Mouse (Mus musculus) v-Abl transformed pro-B cells (cell line): ENCODE results near the gene Ush2a.

Experiments used
- in situ Hi-C, 2 experiments: fragments of 400-800 bp; cut with MboI; formaldehyde crosslinking; loops; one replicate each; pipeline ENCODE4 v1.15.1; 2025; ENCODE audit not compliant: unreplicated experiment in 2 of 2

Gene Ush2a

GRCm38 (mm10) chr1:188854240-188854639, 592.4 kb downstream of the Ush2a start:
- in situ Hi-C loops = no loop called here

GRCm38 (mm10) chr1:188855034-188855433, 593.2 kb downstream of the Ush2a start:
- in situ Hi-C loops = no loop called here

GRCm38 (mm10) chr1:188859718-188860117, 597.9 kb downstream of the Ush2a start:
- in situ Hi-C loops = no loop called here

GRCm38 (mm10) chr1:188865881-188866280, 604.1 kb downstream of the Ush2a start:
- in situ Hi-C loops = no loop called here

DNA sequence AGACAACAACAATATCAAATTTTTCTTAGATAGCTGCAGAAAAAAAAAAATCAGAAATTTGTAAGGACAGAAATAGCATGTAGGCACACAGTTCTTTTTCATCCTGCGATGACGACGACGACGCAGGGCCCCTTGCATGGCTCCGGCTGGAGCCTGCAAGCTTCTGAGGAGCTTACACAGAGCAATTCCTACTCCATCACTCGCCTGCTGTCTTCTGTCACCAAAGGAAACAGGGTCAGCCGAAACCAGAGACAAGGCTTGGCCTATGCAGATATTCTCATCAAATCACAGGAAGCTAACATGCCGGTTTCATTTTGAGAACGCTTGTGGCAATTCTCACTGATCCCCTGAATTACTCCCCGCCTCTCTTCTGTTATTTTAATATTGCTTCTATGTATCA, 604.7 kb downstream of the Ush2a start:
- in situ Hi-C loops = no loop called here

- in situ Hi-C loops = no loop called here
Measured at GRCm38 (mm10) chr1:188878531-188879055, 616.8 kb downstream of the Ush2a start.

- in situ Hi-C loops = no loop called here
Measured at GRCm38 (mm10) chr1:188896906-188897551, 635.2 kb downstream of the Ush2a start.

GRCm38 (mm10) chr1:188904091-188904490, 642.3 kb downstream of the Ush2a start:
- in situ Hi-C loops = no loop called here

DNA sequence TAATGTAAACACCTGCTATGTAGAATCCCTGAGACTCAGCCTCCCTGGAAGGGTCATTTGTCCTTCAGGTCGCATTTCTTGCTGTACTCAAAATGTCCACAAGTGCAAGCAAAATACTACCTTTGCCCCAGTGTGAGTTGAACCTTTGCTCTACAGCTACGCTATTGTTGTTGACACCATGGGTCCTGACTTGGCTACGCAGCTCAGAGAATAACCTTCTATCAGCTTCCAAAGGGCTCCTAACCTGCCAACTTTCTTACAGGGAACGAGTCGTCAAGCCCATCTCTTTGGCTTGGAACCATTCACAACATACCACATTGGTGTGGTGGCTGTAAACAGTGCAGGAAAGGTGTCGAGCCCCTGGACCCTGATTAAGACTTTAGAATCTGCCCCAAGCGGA, 644.4 kb downstream of the Ush2a start:
- in situ Hi-C loops = no loop called here

DNA sequence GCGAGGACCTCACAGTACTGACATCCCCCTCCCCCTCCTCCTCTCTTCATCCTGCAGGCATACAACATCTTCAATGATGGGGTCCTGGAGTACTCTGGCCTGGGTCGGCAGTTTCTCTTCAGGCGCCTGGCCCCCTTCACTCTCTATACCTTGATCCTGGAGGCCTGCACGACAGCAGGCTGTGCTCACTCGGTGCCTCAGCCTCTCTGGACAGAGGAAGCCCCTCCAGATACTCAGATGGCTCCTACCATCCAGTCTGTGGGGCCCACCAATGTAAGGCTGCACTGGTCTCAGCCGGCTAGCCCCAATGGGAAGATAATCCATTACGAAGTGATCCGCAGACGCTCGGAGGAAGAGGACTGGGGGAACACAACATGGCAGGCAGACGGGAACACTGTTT, 648.8 kb downstream of the Ush2a start:
- in situ Hi-C loops = no loop called here

DNA sequence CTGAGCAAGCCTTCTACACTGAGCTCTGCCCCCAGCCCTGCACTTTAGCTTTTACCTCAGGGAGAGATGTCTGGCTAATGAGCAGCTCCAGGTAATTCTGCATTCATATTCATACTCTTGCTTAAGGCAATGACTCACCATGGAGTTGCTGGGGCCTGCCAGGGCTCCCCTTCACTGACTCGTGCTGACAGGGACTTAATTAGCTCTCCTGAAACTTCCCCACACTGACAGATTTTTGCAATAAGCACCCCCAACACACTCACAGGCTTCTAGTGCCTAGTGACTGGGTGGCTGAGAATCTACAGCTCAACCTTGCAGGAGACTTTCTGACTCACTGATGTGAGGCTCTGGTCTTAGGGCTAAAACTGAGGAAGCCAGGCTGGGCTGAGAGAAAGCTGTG, 658.1 kb downstream of the Ush2a start:
- in situ Hi-C loops = no loop called here

- in situ Hi-C loops = no loop called here
Measured at GRCm38 (mm10) chr1:188937246-188937780, 675.5 kb downstream of the Ush2a start.

DNA sequence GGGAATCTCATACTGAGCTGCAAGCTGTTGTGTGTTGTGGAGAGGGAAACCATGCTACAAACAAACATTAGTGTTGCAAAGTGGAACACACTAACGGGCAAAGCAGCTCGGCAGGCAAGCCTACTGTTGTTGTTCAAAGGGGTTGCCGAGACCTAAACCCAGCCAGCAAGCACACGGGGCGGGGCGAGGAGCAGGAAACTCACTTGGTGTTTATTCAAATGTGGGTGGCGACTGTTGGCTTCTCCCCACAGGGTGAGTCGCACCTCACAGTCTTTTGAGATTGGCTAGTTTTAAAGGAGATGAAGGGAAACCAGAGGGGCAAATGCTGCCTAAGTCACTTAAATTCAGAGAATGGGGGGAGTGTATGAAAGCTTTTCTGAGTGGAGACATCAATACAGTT, 683.5 kb downstream of the Ush2a start:
- in situ Hi-C loops = no loop called here

GRCm38 (mm10) chr1:188946849-188947248, 685.0 kb downstream of the Ush2a start:
- in situ Hi-C loops = no loop called here

GRCm38 (mm10) chr1:188947794-188948193, 686.0 kb downstream of the Ush2a start:
- in situ Hi-C loops = no loop called here

DNA sequence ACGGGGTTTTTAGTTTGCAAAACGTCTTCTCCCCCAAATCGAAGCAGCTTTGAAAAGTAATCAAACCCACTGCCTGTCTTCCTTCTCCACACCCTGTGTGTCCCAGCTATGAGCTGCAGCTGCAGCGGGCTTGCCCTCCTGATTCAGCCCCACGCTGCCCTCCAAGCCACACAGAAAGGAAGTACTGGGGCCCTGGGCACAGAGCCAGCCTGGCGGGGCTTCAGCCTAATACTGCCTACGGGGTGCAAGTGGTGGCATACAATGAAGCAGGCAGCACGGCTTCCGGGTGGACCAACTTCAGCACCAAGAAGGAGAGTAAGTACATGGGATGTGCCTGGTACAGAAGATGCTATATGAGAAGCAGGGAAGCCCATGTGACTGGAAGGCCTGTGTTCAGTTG, 686.5 kb downstream of the Ush2a start:
- in situ Hi-C loops = no loop called here

- in situ Hi-C loops = loop anchor here in 1 of 2 experiments (25.0 kb wide), 1 partner anchor 1814 kb away; no protein-coding TSS in a partner anchor
Measured at GRCm38 (mm10) chr1:188951091-188951490, 689.3 kb downstream of the Ush2a start.

DNA sequence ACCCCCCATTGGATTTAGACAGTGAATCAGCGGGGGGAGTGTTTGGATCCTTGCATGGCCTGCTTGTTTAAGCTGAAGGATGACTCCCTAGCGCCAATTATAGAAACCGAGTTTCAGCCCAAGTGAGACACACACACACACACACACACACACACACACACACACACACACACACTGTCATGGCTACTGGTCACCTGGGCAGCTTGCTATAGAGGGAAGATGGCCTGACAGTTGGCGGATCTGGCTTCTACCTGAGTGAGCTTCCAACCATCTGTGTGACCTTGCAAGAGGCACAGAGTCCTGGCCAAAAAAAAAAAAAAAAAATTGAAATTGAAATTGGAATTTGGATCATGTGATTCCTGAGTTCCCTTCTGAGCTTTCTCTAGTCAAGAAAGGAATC, 690.7 kb downstream of the Ush2a start:
- in situ Hi-C loops = loop anchor here in 1 of 2 experiments (25.0 kb wide), 1 partner anchor 1815 kb away; no protein-coding TSS in a partner anchor

GRCm38 (mm10) chr1:188973078-188973477, 711.3 kb downstream of the Ush2a start:
- in situ Hi-C loops = loop anchor here in 1 of 2 experiments (25.0 kb wide), 1 partner anchor 1836 kb away; no protein-coding TSS in a partner anchor

GRCm38 (mm10) chr1:188973926-188974325, 712.1 kb downstream of the Ush2a start:
- in situ Hi-C loops = loop anchor here in 1 of 2 experiments (25.0 kb wide), 1 partner anchor 1837 kb away; no protein-coding TSS in a partner anchor

DNA sequence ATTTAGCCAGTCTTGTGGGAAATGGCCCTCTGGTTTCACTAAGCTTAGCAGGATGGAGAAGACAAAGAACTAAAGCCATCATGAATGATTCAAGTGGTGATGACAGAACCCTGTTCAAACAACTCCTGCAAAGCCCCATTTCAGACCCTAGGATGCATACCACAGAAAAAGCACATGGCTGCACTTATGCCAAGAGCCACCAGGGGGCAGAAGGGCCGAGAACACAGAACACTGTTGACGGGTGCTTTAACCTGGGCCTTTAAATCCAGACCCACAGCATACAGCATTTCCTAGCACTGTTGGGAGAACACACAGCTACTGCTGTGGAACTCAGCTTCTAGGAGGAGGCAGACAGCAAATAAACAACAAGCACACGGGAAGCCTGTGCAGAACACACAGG, 718.2 kb downstream of the Ush2a start:
- in situ Hi-C loops = loop anchor here in 1 of 2 experiments (25.0 kb wide), 1 partner anchor 1643 kb away; no protein-coding TSS in a partner anchor

GRCm38 (mm10) chr1:188993218-188993617, 731.4 kb downstream of the Ush2a start:
- in situ Hi-C loops = loop anchor here (10.0 to 25.0 kb wide), 2 partner anchors 932 to 1656 kb away; partner anchors contain the start of gene Smyd2 (in 1 of the 2)
